Mouse (Mus musculus) forebrain, embryonic 12.5 days (tissue): ENCODE results near the gene Cep68. TPM values are rescaled to one million over a fixed set of nuclear protein-coding genes. Genes with fewer than 3 reads are reported as not detected.

Experiments used
- ATAC-seq: fragments of 200-750 bp; cut with Nextera tagmentation; 2 replicates; pipeline ENCODE4 v1.8.0; 2017; ENCODE audit warnings: moderate TSS enrichment; ENCODE audit not compliant: low FRiP score
- H3K27ac ChIP-seq: fragments of 300-500 bp; sonication (generic); 2 replicates; pipeline ENCODE4 v1.5.1; 2016; ENCODE audit warnings: mild to moderate bottlenecking
- H3K27me3 ChIP-seq: fragments of 300-500 bp; sonication (generic); 2 replicates; pipeline ENCODE4 v1.6.1; 2016; ENCODE audit warnings: mild to moderate bottlenecking
- H3K36me3 ChIP-seq: fragments of 300-500 bp; sonication (generic); replicated peaks from 2 replicates; pipeline ENCODE4 v1.6.1; 2016; ENCODE audit warnings: mild to moderate bottlenecking
- H3K4me1 ChIP-seq: fragments of 300-500 bp; sonication (generic); 2 replicates; pipeline ENCODE4 v1.6.1; 2016
- H3K4me2 ChIP-seq: fragments of 300-500 bp; sonication (generic); 2 replicates; pipeline ENCODE4 v1.6.1; 2016; ENCODE audit warnings: mild to moderate bottlenecking, moderate library complexity
- H3K4me3 ChIP-seq: fragments of 300-500 bp; sonication (generic); replicated peaks from 2 replicates; pipeline ENCODE4 v1.5.1; 2016; ENCODE audit warnings: mild to moderate bottlenecking
- H3K9ac ChIP-seq: fragments of 300-500 bp; sonication (generic); 2 replicates; pipeline ENCODE4 v1.6.1; 2016; ENCODE audit warnings: mild to moderate bottlenecking
- H3K9me3 ChIP-seq: fragments of 300-500 bp; sonication (generic); 2 replicates; pipeline ENCODE4 v1.6.1; 2016
- WGBS: fragments of 180-500 bp; shearing (Covaris S2); methylation state at CpG from one replicate; pipeline ENCODE4 v1.1.7; 2016; 5-methylcytosine and 5-hydroxymethylcytosine counted together
- polyA plus RNA-seq: library from polyadenylated mRNA; unstranded; fragments of >200 nt; fragmentation: Nextera tagmentation; extraction: Ambion mirVana; gene quantifications from 2 replicates; pipeline ENCODE4 v1.2.1, GENCODE M21; 2016

Cep68 gene
- polyA plus RNA-seq, 1 experiment from 2014 or later = 36.3 TPM

GRCm38 (mm10) chr11:20187271-20187670, 62.0 kb downstream of the Cep68 start:
- no peak overlapping the region for H3K4me2 ChIP-seq
- ATAC-seq = no peak
- H3K36me3 ChIP-seq = no peaks in the 10 kb centered on the region
- no peak overlapping the region for H3K4me3 ChIP-seq
- H3K27ac ChIP-seq = no peak overlapping the region
- no peaks in the 10 kb centered on the region for H3K27me3 ChIP-seq
- 84% methylated on average over 6 of the region's 6 CpGs for WGBS
- H3K4me1 ChIP-seq = no peaks in the 10 kb centered on the region
- H3K9ac ChIP-seq = no peak overlapping the region
- H3K9me3 ChIP-seq = no peaks in the 10 kb centered on the region

Other genes with a start within 250 kb of the Cep68 start
- gene Actr2, start 136.5 kb downstream of the Cep68 start, polyA plus RNA-seq = 137 and 150 TPM in 2 replicates
- 270 and 283 TPM in 2 replicates for gene Rab1a, start 48.0 kb downstream of the Cep68 start, polyA plus RNA-seq
- gene Slc1a4, start 83.3 kb upstream of the Cep68 start, polyA plus RNA-seq = 24.7 and 29.1 TPM in 2 replicates